ENCODE assay signal across 26 mouse cellular contexts in the genomic region with DNA sequence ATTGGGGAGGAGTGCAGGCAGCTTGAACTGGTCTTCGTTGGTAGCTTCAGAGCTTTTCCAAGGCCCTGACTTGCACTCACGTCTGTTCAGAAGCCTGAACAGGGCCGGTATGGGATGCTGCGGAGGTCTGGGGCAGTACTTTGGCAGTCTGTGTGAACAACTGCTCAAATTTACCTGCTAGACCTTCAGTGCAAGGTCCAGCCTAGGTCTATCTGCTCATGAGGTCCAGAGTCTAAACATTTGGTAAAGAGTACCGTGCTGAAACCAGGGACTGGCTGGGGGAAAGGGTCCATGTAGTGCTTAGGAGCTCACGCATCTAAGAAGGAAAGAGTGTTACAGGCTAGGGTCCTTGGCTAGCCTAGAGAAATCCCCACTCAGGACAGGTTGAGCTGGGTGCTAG. TPM values are rescaled to one million over a fixed set of nuclear protein-coding genes. Genes with fewer than 3 reads are reported as not detected.
"Had no signal": no experiment of that assay in that cellular context is flagged by ENCODE, and none has a peak within 500 bp of the region (broad histone marks: within the 10 kb centered on the region; RNA-seq: fewer than 3 reads in every experiment).

No protein-coding gene starts in this region.

- H3K4me2 ChIP-seq: limb, embryonic 13.5 days; lung, embryonic 15.5 days; midbrain, embryonic 13.5 days; neural tube, embryonic 13.5 days; stomach, embryonic 15.5 days had no signal

- H3K36me3 ChIP-seq: limb, embryonic 10.5 days; limb, embryonic 13.5 days; lung, embryonic 15.5 days; midbrain, embryonic 10.5 days; midbrain, embryonic 13.5 days; neural tube, embryonic 13.5 days; stomach, embryonic 15.5 days had no signal

- H3K27me3 ChIP-seq: stomach, embryonic 15.5 days had no signal

- ATAC-seq: hindbrain, embryonic 16.5 days; intestine, embryonic 16.5 days; midbrain, embryonic 13.5 days; midbrain, embryonic 16.5 days had no signal

- DNase-seq: kidney, postnatal 25 days; lung, adult 18-20 months; lung, postnatal 10 days; lung, postnatal 36 days; retina, postnatal 1 day; right cerebral cortex, postnatal 25 days; spleen, adult 18-20 months; thymus, postnatal 25 days had no signal

- H3K9ac ChIP-seq: limb, embryonic 13.5 days; lung, embryonic 15.5 days; midbrain, embryonic 13.5 days; neural tube, embryonic 13.5 days; stomach, embryonic 15.5 days had no signal

- H3K4me3 ChIP-seq: limb, embryonic 10.5 days; limb, embryonic 13.5 days; lung, embryonic 15.5 days; megakaryocyte, embryonic 14.5 days; midbrain, embryonic 10.5 days; midbrain, embryonic 13.5 days; myocyte; neural tube, embryonic 13.5 days; stomach, embryonic 15.5 days had no signal

- H3K9me3 ChIP-seq: limb, embryonic 10.5 days; limb, embryonic 13.5 days; lung, embryonic 15.5 days; megakaryocyte, embryonic 14.5 days; midbrain, embryonic 10.5 days; midbrain, embryonic 13.5 days; neural tube, embryonic 13.5 days; stomach, embryonic 15.5 days had no signal

- H3K4me1 ChIP-seq: limb, embryonic 13.5 days; lung, embryonic 15.5 days; midbrain, embryonic 10.5 days; midbrain, embryonic 13.5 days; neural tube, embryonic 13.5 days; stomach, embryonic 15.5 days had no signal

- H3K27ac ChIP-seq: kidney, postnatal 0 days; limb, embryonic 10.5 days; limb, embryonic 13.5 days; lung, embryonic 15.5 days; midbrain, embryonic 10.5 days; midbrain, embryonic 13.5 days; neural tube, embryonic 13.5 days; stomach, embryonic 15.5 days had no signal

RNA-seq across cellular contexts. Expression of a gene that starts 13.2 kb away (rescaled TPM):
- total RNA-seq: layer of hippocampus, postnatal 25 days; left cerebral cortex, adult 18-20 months; left cerebral cortex, postnatal 25 days; monocyte, adult 5-6 weeks; neutrophil, adult 5-6 weeks had no signal
- polyA plus RNA-seq: midbrain, embryonic 16.5 days; myocyte had no signal

RNA-seq across cellular contexts. Expression of a gene that starts 16.2 kb away (rescaled TPM):
- total RNA-seq: monocyte, adult 5-6 weeks; neutrophil, adult 5-6 weeks had no signal
